Mouse (Mus musculus): ENCODE measurements at regions not wholly inside any gene's neighbourhood (a gene's known extent, or its start where the extent isn't known, plus 50 kb on each side); places are given as distances from the start of the nearest gene placed in this dataset.

DNA sequence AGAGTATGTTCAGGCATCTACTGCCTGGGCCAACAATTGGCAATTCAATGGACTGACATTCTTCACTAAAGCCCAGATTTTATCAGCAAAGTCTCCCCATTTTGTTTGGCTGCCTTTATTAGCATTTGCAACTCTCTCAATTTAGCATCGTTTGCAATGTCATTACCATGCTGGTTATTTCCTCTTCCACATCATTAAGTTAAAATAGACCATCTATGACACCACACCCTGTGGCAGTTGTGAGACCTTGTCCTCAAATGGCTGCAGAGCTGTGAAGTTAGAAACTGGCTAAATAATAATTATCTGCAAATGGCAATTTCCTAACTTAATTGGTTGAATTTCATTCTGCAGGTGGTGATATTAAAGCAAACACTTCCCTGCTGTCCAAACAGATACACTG is 381.8 kb downstream of the H2al1n start:
- Histone ChIP-seq H3K4me2 (ENCODE audit: low read depth, low read length) (no peak overlapping the region), H3K9ac (ENCODE audit: low read length) (no peak overlapping the region), H3K27me3 (ENCODE audit: control insufficient read depth, insufficient read depth, low read length) (no peaks in the 10 kb centered on the region), H3K36me3 (ENCODE audit: control insufficient read depth, insufficient read depth, low read length) (no peaks in the 10 kb centered on the region), H3K4me3 (replicated peaks; ENCODE audit: low read length) (no peak overlapping the region), H3K4me1 (ENCODE audit: control insufficient read depth, insufficient read depth, low read length) (no peaks in the 10 kb centered on the region), H3K9me3 (replicated peaks; ENCODE audit: control insufficient read depth, low read length) (no peaks in the 10 kb centered on the region), H3K27ac (ENCODE audit: low read length) (no peak overlapping the region)
- WGBS: 50% methylated on average over 1 of the region's 1 CpGs
- no peak for ATAC-seq (ENCODE audit: insufficient read depth, low FRiP score)

GRCm38 (mm10) chrX:14596799-14597198 is 385.9 kb downstream of the H2al1n start:
- Histone ChIP-seq H3K36me3 (ENCODE audit: control insufficient read depth, insufficient read depth, low read length) (no peaks in the 10 kb centered on the region), H3K27ac (ENCODE audit: low read length) (no peak overlapping the region), H3K4me2 (ENCODE audit: low read depth, low read length) (no peak overlapping the region), H3K27me3 (ENCODE audit: control insufficient read depth, insufficient read depth, low read length) (no peaks in the 10 kb centered on the region), H3K9ac (ENCODE audit: low read length) (no peak overlapping the region), H3K4me3 (replicated peaks; ENCODE audit: low read length) (no peak overlapping the region), H3K4me1 (ENCODE audit: control insufficient read depth, insufficient read depth, low read length) (no peaks in the 10 kb centered on the region), H3K9me3 (replicated peaks; ENCODE audit: control insufficient read depth, low read length) (no peaks in the 10 kb centered on the region)
- no peak for ATAC-seq (ENCODE audit: insufficient read depth, low FRiP score)

- Histone ChIP-seq H3K4me1 (ENCODE audit: control insufficient read depth, insufficient read depth, low read length) (no peaks in the 10 kb centered on the region), H3K27me3 (ENCODE audit: control insufficient read depth, insufficient read depth, low read length) (no peaks in the 10 kb centered on the region), H3K9me3 (replicated peaks; ENCODE audit: control insufficient read depth, low read length) (no peaks in the 10 kb centered on the region), H3K9ac (ENCODE audit: low read length) (no peak overlapping the region), H3K4me3 (replicated peaks; ENCODE audit: low read length) (no peak overlapping the region), H3K4me2 (ENCODE audit: low read depth, low read length) (no peak overlapping the region), H3K36me3 (ENCODE audit: control insufficient read depth, insufficient read depth, low read length) (no peaks in the 10 kb centered on the region), H3K27ac (ENCODE audit: low read length) (no peak overlapping the region)
- ATAC-seq (ENCODE audit: insufficient read depth, low FRiP score): no peak
- 87% methylated on average over 2 of the region's 2 CpGs for WGBS
These were observed 391.0 kb downstream of the H2al1n start for GRCm38 (mm10) chrX:14601916-14602315.

DNA sequence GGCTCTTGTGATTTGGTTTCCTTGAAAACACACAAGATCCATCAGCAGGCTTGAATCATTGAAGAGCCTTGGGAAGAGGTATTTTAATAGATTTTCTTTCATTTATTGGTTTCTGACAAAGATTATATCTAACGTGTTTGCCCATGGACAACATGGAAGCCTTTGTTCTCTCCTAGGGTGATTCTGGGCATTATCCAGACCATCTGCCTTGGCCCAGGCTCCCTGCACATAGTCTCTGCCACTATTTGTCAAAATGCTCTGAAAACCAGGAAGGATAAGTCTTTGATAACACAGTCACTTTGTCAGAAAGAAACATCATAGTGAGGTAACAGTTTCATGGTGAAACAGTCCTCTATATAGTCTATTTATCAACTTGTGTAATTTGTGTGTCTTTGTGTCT is 398.2 kb downstream of the H2al1n start:
- Histone ChIP-seq H3K4me3 (replicated peaks; ENCODE audit: low read length) (no peak overlapping the region), H3K4me2 (ENCODE audit: low read depth, low read length) (no peak overlapping the region), H3K27me3 (ENCODE audit: control insufficient read depth, insufficient read depth, low read length) (no peaks in the 10 kb centered on the region), H3K4me1 (ENCODE audit: control insufficient read depth, insufficient read depth, low read length) (no peaks in the 10 kb centered on the region), H3K9ac (ENCODE audit: low read length) (no peak overlapping the region), H3K27ac (ENCODE audit: low read length) (no peak overlapping the region), H3K9me3 (replicated peaks; ENCODE audit: control insufficient read depth, low read length) (no peaks in the 10 kb centered on the region), H3K36me3 (ENCODE audit: control insufficient read depth, insufficient read depth, low read length) (no peaks in the 10 kb centered on the region)
- ATAC-seq (ENCODE audit: insufficient read depth, low FRiP score): no peak
- WGBS: 63% methylated on average over 1 of the region's 1 CpGs

DNA sequence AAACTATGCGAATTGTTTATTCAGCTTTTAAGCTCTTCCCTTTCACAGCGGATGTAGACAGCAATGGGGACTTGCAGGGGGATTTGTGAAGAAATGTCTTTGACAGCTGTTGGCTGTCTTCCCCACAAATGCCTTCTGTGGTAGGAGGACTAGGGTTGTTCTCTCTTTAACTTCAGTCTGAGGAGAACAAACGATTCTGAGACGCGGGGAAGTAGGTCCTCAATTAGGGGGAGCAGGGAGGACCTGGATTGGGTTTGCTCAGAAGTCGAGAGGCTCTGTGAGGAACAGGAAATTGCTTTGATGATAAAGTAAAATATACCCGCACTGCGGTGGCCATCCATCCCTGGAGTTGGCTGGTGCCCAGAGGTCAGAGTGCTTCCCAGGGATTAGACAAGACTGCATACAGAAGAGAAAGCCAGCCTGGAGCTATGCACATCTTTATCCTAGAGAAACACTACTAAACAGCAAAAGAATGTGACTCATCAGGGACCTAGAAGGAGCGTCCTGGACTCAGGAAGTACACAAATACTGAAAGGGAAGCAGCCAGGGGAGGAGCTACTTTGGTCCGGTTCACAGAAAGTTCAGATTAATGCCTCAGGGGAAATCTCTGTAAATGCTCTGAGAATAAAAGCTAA is 417.4 kb downstream of the H2al1n start:
- Histone ChIP-seq H3K27me3 (ENCODE audit: control insufficient read depth, insufficient read depth, low read length) (no peaks in the 10 kb centered on the region), H3K27ac (ENCODE audit: low read length) (peak overlapping the region; percentile 86), H3K4me2 (ENCODE audit: low read depth, low read length) (peak overlapping the region; percentile 21), H3K4me1 (ENCODE audit: control insufficient read depth, insufficient read depth, low read length) (no peaks in the 10 kb centered on the region), H3K9me3 (replicated peaks; ENCODE audit: control insufficient read depth, low read length) (no peaks in the 10 kb centered on the region), H3K36me3 (ENCODE audit: control insufficient read depth, insufficient read depth, low read length) (no peaks in the 10 kb centered on the region), H3K4me3 (replicated peaks; ENCODE audit: low read length) (no peak overlapping the region), H3K9ac (ENCODE audit: low read length) (no peak overlapping the region)
- ATAC-seq (ENCODE audit: insufficient read depth, low FRiP score): peak; percentile 90
- WGBS: 19% methylated on average over 10 of the region's 10 CpGs

GRCm38 (mm10) chrX:14639378-14639777 is 428.4 kb downstream of the H2al1n start:
- no peak overlapping the region for H3K9ac ChIP-seq (ENCODE audit: low read length)
- ATAC-seq (ENCODE audit: insufficient read depth, low FRiP score): no peak
- 76% methylated on average over 3 of the region's 3 CpGs for WGBS
- H3K27me3 ChIP-seq (ENCODE audit: control insufficient read depth, insufficient read depth, low read length): no peaks in the 10 kb centered on the region
- no peaks in the 10 kb centered on the region for H3K4me1 ChIP-seq (ENCODE audit: control insufficient read depth, insufficient read depth, low read length)
- no peaks in the 10 kb centered on the region for H3K9me3 ChIP-seq (replicated peaks; ENCODE audit: control insufficient read depth, low read length)
- H3K36me3 ChIP-seq (ENCODE audit: control insufficient read depth, insufficient read depth, low read length): no peaks in the 10 kb centered on the region
- no peak overlapping the region for H3K27ac ChIP-seq (ENCODE audit: low read length)
- no peak overlapping the region for H3K4me2 ChIP-seq (ENCODE audit: low read depth, low read length)
- no peak overlapping the region for H3K4me3 ChIP-seq (replicated peaks; ENCODE audit: low read length)

DNA sequence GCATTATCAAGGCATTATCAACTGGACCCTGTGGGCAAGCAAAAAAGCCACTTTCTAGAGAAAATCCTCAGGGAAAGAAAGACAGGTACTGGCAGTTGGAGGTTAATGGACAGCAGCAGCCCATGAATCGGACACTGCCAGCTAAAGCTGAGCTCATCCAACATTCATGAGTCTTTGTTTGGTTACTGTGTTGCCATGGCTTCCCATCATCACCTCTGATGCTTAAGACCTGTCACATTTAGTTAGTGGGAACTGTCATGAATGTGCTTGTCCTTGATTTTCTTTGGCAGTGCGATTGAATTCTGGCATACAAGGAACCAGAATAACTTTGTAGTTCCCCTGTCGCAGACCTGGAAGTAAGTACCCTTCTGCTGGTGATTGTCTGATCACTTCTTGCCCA is 453.9 kb downstream of the H2al1n start:
- no peaks in the 10 kb centered on the region for H3K27me3 ChIP-seq (ENCODE audit: control insufficient read depth, insufficient read depth, low read length)

GRCm38 (mm10) chrX:14696375-14696774 is 485.4 kb downstream of the H2al1n start:
- Histone ChIP-seq H3K36me3 (ENCODE audit: control insufficient read depth, insufficient read depth, low read length) (no peaks in the 10 kb centered on the region), H3K4me2 (ENCODE audit: low read depth, low read length) (no peak overlapping the region), H3K4me3 (replicated peaks; ENCODE audit: low read length) (no peak overlapping the region), H3K4me1 (ENCODE audit: control insufficient read depth, insufficient read depth, low read length) (no peaks in the 10 kb centered on the region), H3K27ac (ENCODE audit: low read length) (no peak overlapping the region), H3K9me3 (replicated peaks; ENCODE audit: control insufficient read depth, low read length) (no peaks in the 10 kb centered on the region), H3K27me3 (ENCODE audit: control insufficient read depth, insufficient read depth, low read length) (no peaks in the 10 kb centered on the region), H3K9ac (ENCODE audit: low read length) (no peak overlapping the region)
- WGBS: 90% methylated on average over 2 of the region's 2 CpGs
- no peak for ATAC-seq (ENCODE audit: insufficient read depth, low FRiP score)

More for the DNA sequence above, 453.9 kb downstream of the H2al1n start:
- Histone ChIP-seq H3K9ac (ENCODE audit: low read length) (no peak overlapping the region), H3K4me2 (ENCODE audit: low read depth, low read length) (no peak overlapping the region), H3K9me3 (replicated peaks; ENCODE audit: control insufficient read depth, low read length) (no peaks in the 10 kb centered on the region), H3K4me3 (replicated peaks; ENCODE audit: low read length) (no peak overlapping the region), H3K27ac (ENCODE audit: low read length) (no peak overlapping the region), H3K4me1 (ENCODE audit: control insufficient read depth, insufficient read depth, low read length) (no peaks in the 10 kb centered on the region), H3K36me3 (ENCODE audit: control insufficient read depth, insufficient read depth, low read length) (no peaks in the 10 kb centered on the region)
- 69% methylated on average over 3 of the region's 3 CpGs for WGBS
- ATAC-seq (ENCODE audit: insufficient read depth, low FRiP score): no peak

GRCm38 (mm10) chrX:14738999-14739398 is 528.1 kb downstream of the H2al1n start:
- no peaks in the 10 kb centered on the region for H3K9me3 ChIP-seq (replicated peaks; ENCODE audit: control insufficient read depth, low read length)
- no peak overlapping the region for H3K27ac ChIP-seq (ENCODE audit: low read length)
- no peaks in the 10 kb centered on the region for H3K36me3 ChIP-seq (ENCODE audit: control insufficient read depth, insufficient read depth, low read length)
- no peaks in the 10 kb centered on the region for H3K4me1 ChIP-seq (ENCODE audit: control insufficient read depth, insufficient read depth, low read length)
- no peak for ATAC-seq (ENCODE audit: insufficient read depth, low FRiP score)
- H3K4me3 ChIP-seq (replicated peaks; ENCODE audit: low read length): no peak overlapping the region
- no peak overlapping the region for H3K9ac ChIP-seq (ENCODE audit: low read length)
- no peaks in the 10 kb centered on the region for H3K27me3 ChIP-seq (ENCODE audit: control insufficient read depth, insufficient read depth, low read length)
- no peak overlapping the region for H3K4me2 ChIP-seq (ENCODE audit: low read depth, low read length)

Measured in stomach, embryonic 16.5 days (tissue).